ENCODE assay signal across 15 mouse cellular contexts in genomic region chr12:53995710-53996109, GRCm38 (mm10).
DNase-seq lines count a peak whose midpoint lies in the region; ATAC-seq and TF ChIP-seq lines count a peak whose summit lies in the region.
"Had no signal": no experiment of that assay in that cellular context is flagged by ENCODE, and none has a peak within 500 bp of the region (broad histone marks: within the 10 kb centered on the region; RNA-seq: fewer than 3 reads in every experiment).

No protein-coding gene starts in this region.

- peak; percentile 63; the same call in 1 of the 2 replicates for ATAC-seq in hindbrain, embryonic 16.5 days
- ATAC-seq in hindbrain, embryonic 13.5 days (ENCODE audit: low FRiP score) = no peak
- no peak for ATAC-seq in kidney, embryonic 15.5 days (replicated peaks; ENCODE audit: low FRiP score)
- ATAC-seq: forebrain, embryonic 16.5 days had no signal

- no peak overlapping the region for H3K27ac ChIP-seq in gastrocnemius, adult 2 months
- peak overlapping the region; percentile 14; the same call in 1 of the 2 replicates for H3K27ac ChIP-seq in hindbrain, embryonic 16.5 days (ENCODE audit: low read depth, low read length)
- H3K27ac ChIP-seq in hindbrain, embryonic 13.5 days = no peak overlapping the region
- no peak overlapping the region for H3K27ac ChIP-seq in kidney, embryonic 15.5 days
- H3K27ac ChIP-seq: limb, embryonic 15.5 days had no signal

- H3K9ac ChIP-seq in hindbrain, embryonic 16.5 days (ENCODE audit: low read depth, low read length) = no peak overlapping the region
- H3K9ac ChIP-seq in hindbrain, embryonic 13.5 days = no peak overlapping the region
- H3K9ac ChIP-seq in kidney, embryonic 15.5 days = no peak overlapping the region
- H3K9ac ChIP-seq: limb, embryonic 15.5 days had no signal

- H3K4me3 ChIP-seq in gastrocnemius, adult 2 months = peak overlapping the region; percentile 26; the same call in 1 of the 2 replicates
- no peak overlapping the region for H3K4me3 ChIP-seq in hindbrain, embryonic 16.5 days (ENCODE audit: low read length)
- H3K4me3 ChIP-seq in hindbrain, embryonic 13.5 days = no peak overlapping the region
- no peak overlapping the region for H3K4me3 ChIP-seq in kidney, embryonic 15.5 days (replicated peaks)
- H3K4me3 ChIP-seq: limb, embryonic 15.5 days had no signal

- intact Hi-C loops in gastrocnemius, adult 2 months (cut with DNase I) = no loop called here
- intact Hi-C loops in gastrocnemius, postnatal 36 days (cut with DNase I) = no loop called here
- intact Hi-C loops in heart, postnatal 36 days (cut with DNase I) = no loop called here

- no peaks in the 10 kb centered on the region for H3K27me3 ChIP-seq in hindbrain, embryonic 16.5 days (replicated peaks; ENCODE audit: control insufficient read depth, insufficient read depth, low read length)
- no peaks in the 10 kb centered on the region for H3K27me3 ChIP-seq in hindbrain, embryonic 13.5 days
- H3K27me3 ChIP-seq in kidney, embryonic 15.5 days = no peaks in the 10 kb centered on the region
- H3K27me3 ChIP-seq: limb, embryonic 15.5 days had no signal

- TF ChIP-seq CTCF in gastrocnemius, adult 2 months (IDR thresholded peaks at IDR 0.05) = no peak

- H3K4me1 ChIP-seq in hindbrain, embryonic 16.5 days (ENCODE audit: control insufficient read depth, insufficient read depth, low read depth, low read length) = no peaks in the 10 kb centered on the region; the same call in 1 of the 2 replicates
- peaks cover 19% of the 10 kb centered on the region for H3K4me1 ChIP-seq in hindbrain, embryonic 13.5 days (replicated peaks)
- peaks cover 15% of the 10 kb centered on the region for H3K4me1 ChIP-seq in kidney, embryonic 15.5 days

- 59% methylated on average over 5 of the region's 5 CpGs for whole genome bisulfite sequencing in hindbrain, embryonic 16.5 days
- 74% methylated on average over 5 of the region's 5 CpGs for WGBS in hindbrain, embryonic 13.5 days
- 77% methylated on average over 5 of the region's 5 CpGs for WGBS in kidney, embryonic 15.5 days

- no peak overlapping the region for H3K4me2 ChIP-seq in hindbrain, embryonic 16.5 days (ENCODE audit: low read length)
- no peak overlapping the region for H3K4me2 ChIP-seq in hindbrain, embryonic 13.5 days
- no peak overlapping the region for H3K4me2 ChIP-seq in kidney, embryonic 15.5 days
- H3K4me2 ChIP-seq: limb, embryonic 15.5 days had no signal

- no peaks in the 10 kb centered on the region for H3K9me3 ChIP-seq in hindbrain, embryonic 16.5 days (ENCODE audit: control insufficient read depth, low read length)
- no peaks in the 10 kb centered on the region for H3K9me3 ChIP-seq in hindbrain, embryonic 13.5 days
- H3K9me3 ChIP-seq in kidney, embryonic 15.5 days (replicated peaks) = no peaks in the 10 kb centered on the region
- H3K9me3 ChIP-seq: limb, embryonic 15.5 days had no signal

- peak; percentile 22 for DNase-seq in gastrocnemius, adult 2 months
- DNase-seq in gastrocnemius, postnatal 36 days = no peak
- DNase-seq in heart, adult 9 months (ENCODE audit: low spot score in 2 of 2) = peak; percentile 2 to 3
- DNase-seq in heart, postnatal 36 days = peak; percentile 16 to 22
- DNase-seq: adrenal gland, adult 2 months; cerebellum, postnatal 36 days; kidney, adult 2 months; kidney, postnatal 4 days; lung, postnatal 10 days; thymus, postnatal 36 days had no signal

- H3K36me3 ChIP-seq in hindbrain, embryonic 16.5 days (ENCODE audit: control insufficient read depth, insufficient read depth, low read length) = no peaks in the 10 kb centered on the region
- H3K36me3 ChIP-seq in hindbrain, embryonic 13.5 days = no peaks in the 10 kb centered on the region
- H3K36me3 ChIP-seq in kidney, embryonic 15.5 days = no peaks in the 10 kb centered on the region
- H3K36me3 ChIP-seq: limb, embryonic 15.5 days had no signal

Comparison
In these comparisons a context has a peak if more than half of its experiments do, and no peak if none do; other contexts are left out.
1. DNase-seq: peak in gastrocnemius, adult 2 months (single experiment), heart, adult 9 months (2 of 2) and heart, postnatal 36 days (2 of 2); none in gastrocnemius, postnatal 36 days (0 of 2).